Mouse (Mus musculus): Measurements from ENCODE around the gene Cuedc1. TPM values are rescaled to one million over a fixed set of nuclear protein-coding genes. Genes with fewer than 3 reads are reported as not detected.

Cuedc1 gene
- polyA plus RNA-seq, 1 experiment from 2014 or later, result 42.0 TPM

GRCm38 (mm10) chr11:88214881-88215831 is 117.3 kb downstream of the Cuedc1 start:
- peaks cover 19% of the 10 kb centered on the region for H3K36me3 ChIP-seq
- H3K4me3 ChIP-seq, result no peak overlapping the region
- no peak overlapping the region for H3K4me2 ChIP-seq (replicated peaks)
- WGBS, result 59% methylated on average over 21 of the region's 21 CpGs
- no peak overlapping the region for H3K9ac ChIP-seq
- 0 out of 2 replicates have a peak, but pooled peaks cover 3% of the 10 kb centered on the region for H3K4me1 ChIP-seq
- H3K9me3 ChIP-seq, result no peaks in the 10 kb centered on the region
- no peak overlapping the region for H3K27ac ChIP-seq
- H3K27me3 ChIP-seq, result no peaks in the 10 kb centered on the region
- peak; percentile 58; the same call in 1 of the 2 replicates for ATAC-seq (ENCODE audit: insufficient number of reproducible peaks, insufficient read depth, low FRiP score, low TSS enrichment)

GRCm38 (mm10) chr11:88216231-88216685 is 118.4 kb downstream of the Cuedc1 start:
- Histone ChIP-seq H3K27me3 (no peaks in the 10 kb centered on the region), H3K4me1 (0 out of 2 replicates have a peak, but pooled peaks cover 3% of the 10 kb centered on the region), H3K27ac (no peak overlapping the region), H3K4me3 (no peak overlapping the region), H3K4me2 (replicated peaks) (no peak overlapping the region), H3K36me3 (peaks cover 8% of the 10 kb centered on the region), H3K9me3 (no peaks in the 10 kb centered on the region), H3K9ac (no peak overlapping the region)
- no peak for ATAC-seq (ENCODE audit: insufficient number of reproducible peaks, insufficient read depth, low FRiP score, low TSS enrichment)
- WGBS, result 22% methylated on average over 10 of the region's 10 CpGs

GRCm38 (mm10) chr11:88218155-88218554 is 120.3 kb downstream of the Cuedc1 start:
- no peak for ATAC-seq (ENCODE audit: insufficient number of reproducible peaks, insufficient read depth, low FRiP score, low TSS enrichment)
- WGBS, result 84% methylated on average over 6 of the region's 6 CpGs
- H3K36me3 ChIP-seq, result no peaks in the 10 kb centered on the region
- no peaks in the 10 kb centered on the region for H3K27me3 ChIP-seq
- no peak overlapping the region for H3K4me2 ChIP-seq (replicated peaks)
- no peak overlapping the region for H3K9ac ChIP-seq
- no peak overlapping the region for H3K27ac ChIP-seq
- no peak overlapping the region for H3K4me3 ChIP-seq
- no peaks in the 10 kb centered on the region for H3K9me3 ChIP-seq
- 0 out of 2 replicates have a peak, but pooled peaks cover 3% of the 10 kb centered on the region for H3K4me1 ChIP-seq

- no peak overlapping the region for H3K27ac ChIP-seq
- no peak overlapping the region for H3K4me2 ChIP-seq (replicated peaks)
- H3K27me3 ChIP-seq, result no peaks in the 10 kb centered on the region
- H3K4me3 ChIP-seq, result no peak overlapping the region
- H3K4me1 ChIP-seq, result 0 out of 2 replicates have a peak, but pooled peaks cover 3% of the 10 kb centered on the region
- H3K9me3 ChIP-seq, result no peaks in the 10 kb centered on the region
- WGBS, result 62% methylated on average over 7 of the region's 7 CpGs
- no peaks in the 10 kb centered on the region for H3K36me3 ChIP-seq
- H3K9ac ChIP-seq, result no peak overlapping the region
- ATAC-seq (ENCODE audit: insufficient number of reproducible peaks, insufficient read depth, low FRiP score, low TSS enrichment), result no peak
Measured at GRCm38 (mm10) chr11:88218586-88218985, 120.7 kb downstream of the Cuedc1 start.

- Histone ChIP-seq H3K27ac (no peak overlapping the region), H3K27me3 (no peaks in the 10 kb centered on the region), H3K9me3 (no peaks in the 10 kb centered on the region), H3K4me1 (no peaks in the 10 kb centered on the region), H3K36me3 (no peaks in the 10 kb centered on the region), H3K9ac (no peak overlapping the region), H3K4me3 (no peak overlapping the region), H3K4me2 (replicated peaks) (no peak overlapping the region)
- 90% methylated on average over 15 of the region's 15 CpGs for WGBS
- no peak for ATAC-seq (ENCODE audit: insufficient number of reproducible peaks, insufficient read depth, low FRiP score, low TSS enrichment)
Measured at GRCm38 (mm10) chr11:88221929-88222475, 124.1 kb downstream of the Cuedc1 start.

GRCm38 (mm10) chr11:88227001-88227957 is 129.4 kb downstream of the Cuedc1 start:
- Histone ChIP-seq H3K27me3 (no peaks in the 10 kb centered on the region), H3K9ac (no peak overlapping the region), H3K36me3 (no peaks in the 10 kb centered on the region), H3K4me2 (replicated peaks) (no peak overlapping the region), H3K9me3 (no peaks in the 10 kb centered on the region), H3K4me1 (no peaks in the 10 kb centered on the region), H3K4me3 (no peak overlapping the region), H3K27ac (no peak overlapping the region)
- 90% methylated on average over 17 of the region's 17 CpGs for WGBS
- no peak for ATAC-seq (ENCODE audit: insufficient number of reproducible peaks, insufficient read depth, low FRiP score, low TSS enrichment)

- 82% methylated on average over 4 of the region's 4 CpGs for WGBS
- Histone ChIP-seq H3K9ac (no peak overlapping the region), H3K4me1 (peaks cover 35% of the 10 kb centered on the region), H3K4me3 (no peak overlapping the region), H3K9me3 (no peaks in the 10 kb centered on the region), H3K36me3 (no peaks in the 10 kb centered on the region), H3K4me2 (replicated peaks) (no peak overlapping the region), H3K27me3 (no peaks in the 10 kb centered on the region), H3K27ac (no peak overlapping the region)
- no peak for ATAC-seq (ENCODE audit: insufficient number of reproducible peaks, insufficient read depth, low FRiP score, low TSS enrichment)
Measured at GRCm38 (mm10) chr11:88231213-88231790, 133.4 kb downstream of the Cuedc1 start.

GRCm38 (mm10) chr11:88233528-88234427 is 135.9 kb downstream of the Cuedc1 start:
- Histone ChIP-seq H3K36me3 (no peaks in the 10 kb centered on the region), H3K4me3 (no peak overlapping the region), H3K4me1 (peaks cover 35% of the 10 kb centered on the region), H3K27ac (peak overlapping the region; percentile 67), H3K9me3 (no peaks in the 10 kb centered on the region), H3K27me3 (no peaks in the 10 kb centered on the region), H3K4me2 (replicated peaks) (0 out of 2 replicates have a peak overlapping the region, but pooled peaks have one; percentile 5), H3K9ac (no peak overlapping the region)
- no peak for ATAC-seq (ENCODE audit: insufficient number of reproducible peaks, insufficient read depth, low FRiP score, low TSS enrichment)
- WGBS, result 34% methylated on average over 17 of the region's 17 CpGs

- Histone ChIP-seq H3K4me3 (no peak overlapping the region), H3K9ac (no peak overlapping the region), H3K9me3 (no peaks in the 10 kb centered on the region), H3K4me2 (replicated peaks) (no peak overlapping the region), H3K27ac (peak overlapping the region; percentile 67; the same call in 1 of the 2 replicates), H3K36me3 (no peaks in the 10 kb centered on the region), H3K4me1 (peaks cover 35% of the 10 kb centered on the region), H3K27me3 (no peaks in the 10 kb centered on the region)
- 13% methylated on average over 4 of the region's 4 CpGs for WGBS
- ATAC-seq (ENCODE audit: insufficient number of reproducible peaks, insufficient read depth, low FRiP score, low TSS enrichment), result no peak; the same call in 1 of the 2 replicates
Measured at GRCm38 (mm10) chr11:88234789-88235188, 136.9 kb downstream of the Cuedc1 start.
